Mouse (Mus musculus): ENCODE results near the gene Ankrd9.

DNA sequence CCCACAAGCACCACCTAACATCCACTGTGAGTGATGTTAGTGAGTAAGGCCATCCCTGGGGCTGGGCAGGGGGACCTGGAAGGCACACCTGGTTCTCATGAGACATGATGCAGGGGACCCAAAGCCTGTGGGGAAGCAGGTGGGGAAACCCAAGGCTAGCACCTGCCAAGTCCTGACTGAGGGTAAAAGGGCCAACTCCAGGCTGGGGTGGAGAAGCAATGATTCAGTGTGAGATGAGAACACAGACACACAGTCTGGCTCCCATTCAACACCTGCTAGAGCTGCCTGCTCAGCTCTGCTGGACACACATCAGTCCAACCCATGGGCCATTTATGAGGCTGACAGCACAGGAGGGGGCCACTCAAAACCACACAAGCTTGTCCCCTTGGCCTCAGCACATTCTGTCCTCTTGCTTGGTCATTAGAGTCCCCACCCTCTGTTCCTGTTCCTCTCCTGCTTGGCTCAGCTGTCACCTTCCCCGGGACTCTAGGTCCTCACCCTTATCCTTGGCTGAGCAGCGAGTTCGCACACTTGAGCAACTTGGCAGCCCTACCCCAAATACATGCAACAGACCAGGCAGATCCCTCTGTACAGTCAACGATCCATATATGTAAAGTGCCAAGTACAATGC lies 2.9 kb downstream of the Ankrd9 start:
- no peak for TF ChIP-seq CTCF (IDR thresholded peaks at IDR 0.05; ENCODE audit: low read depth, low read length)
- no peak for TF ChIP-seq POLR2A (IDR thresholded peaks at IDR 0.05; ENCODE audit: borderline replicate concordance, low read depth, low read length)
